Mouse (Mus musculus) intestine, embryonic 16.5 days (tissue): Measurements from ENCODE around the gene Olfr433. TPM values are rescaled to one million over a fixed set of nuclear protein-coding genes. Genes with fewer than 3 reads are reported as not detected.
"Not testable (repeated sequence)": the region's sequence is repeated elsewhere in the genome, so short reads cannot be mapped to it uniquely, and the experiment has no call there.

Experiments used
- ATAC-seq: fragments of 200-750 bp; cut with Nextera tagmentation; 2 replicates; pipeline ENCODE4 v1.8.0; 2017; ENCODE audit warnings: moderate TSS enrichment, moderate library complexity
- H3K27ac ChIP-seq: fragments of 300-500 bp; sonication (generic); 2 replicates; pipeline ENCODE4 v1.5.1; 2014; ENCODE audit warnings: mild to moderate bottlenecking, low read length
- H3K27me3 ChIP-seq: fragments of 300-500 bp; sonication (generic); replicated peaks from 2 replicates; pipeline ENCODE4 v1.6.1; 2014; ENCODE audit warnings: low read length, control low read depth, mixed read lengths; ENCODE audit not compliant: control insufficient read depth, insufficient read depth
- H3K36me3 ChIP-seq: fragments of 300-500 bp; sonication (generic); 2 replicates; pipeline ENCODE4 v1.6.1; 2014; ENCODE audit warnings: low read length, control low read depth; ENCODE audit not compliant: control insufficient read depth, insufficient read depth
- H3K4me1 ChIP-seq: fragments of 300-500 bp; sonication (generic); 2 replicates; pipeline ENCODE4 v1.6.1; 2014; ENCODE audit warnings: low read length, control low read depth, mixed read lengths; ENCODE audit not compliant: control insufficient read depth, insufficient read depth
- H3K4me2 ChIP-seq: fragments of 300-500 bp; sonication (generic); 2 replicates; pipeline ENCODE4 v1.6.1; 2014; ENCODE audit warnings: low read depth, low read length, control low read depth
- H3K4me3 ChIP-seq: fragments of 300-500 bp; sonication (generic); 2 replicates; pipeline ENCODE4 v1.5.1; 2014; ENCODE audit warnings: mild to moderate bottlenecking, low read length
- H3K9ac ChIP-seq: fragments of 300-500 bp; sonication (generic); 2 replicates; pipeline ENCODE4 v1.6.1; 2014; ENCODE audit warnings: low read depth, low read length
- H3K9me3 ChIP-seq: fragments of 300-500 bp; sonication (generic); 2 replicates; pipeline ENCODE4 v1.6.1; 2016; ENCODE audit warnings: low read length, control low read depth; ENCODE audit not compliant: control insufficient read depth
- WGBS: fragments of 180-500 bp; shearing (Covaris S2); extraction: QIAGEN DNeasy Blood & Tissue Kit; methylation state at CpG from one replicate; pipeline ENCODE4 v1.1.7; 2014; 5-methylcytosine and 5-hydroxymethylcytosine counted together
- polyA plus RNA-seq: library from polyadenylated mRNA; unstranded; fragments of >200 nt; fragmentation: Nextera tagmentation; extraction: Ambion mirVana; gene quantifications from 2 replicates; pipeline ENCODE4 v1.2.1, GENCODE M21; 2015

Olfr433 gene
- polyA plus RNA-seq, 1 experiment from 2014 or later, result not detected

DNA sequence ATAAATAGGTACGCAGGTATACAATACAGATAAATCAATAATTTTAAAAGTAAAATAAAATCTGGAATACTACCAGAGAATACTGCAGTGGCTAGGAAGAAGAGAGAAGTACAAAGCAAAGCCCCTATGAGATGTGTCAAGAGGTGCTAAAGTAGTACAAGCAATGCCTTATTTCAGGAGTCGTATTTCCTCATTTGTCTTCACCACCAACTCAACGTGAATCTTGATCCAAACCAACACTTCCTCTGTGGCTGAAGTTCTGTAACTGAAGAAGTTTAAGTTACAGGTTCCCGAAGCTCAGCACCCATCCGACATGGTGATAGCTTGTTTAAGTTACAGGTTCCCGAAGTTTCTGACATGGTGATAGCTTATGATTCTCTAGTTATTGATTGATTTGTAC, 7.7 kb downstream of the Olfr433 start:
- WGBS, result 81% methylated on average over 6 of the region's 6 CpGs
- ATAC-seq, H3K4me1 ChIP-seq: not testable (repeated sequence)

DNA sequence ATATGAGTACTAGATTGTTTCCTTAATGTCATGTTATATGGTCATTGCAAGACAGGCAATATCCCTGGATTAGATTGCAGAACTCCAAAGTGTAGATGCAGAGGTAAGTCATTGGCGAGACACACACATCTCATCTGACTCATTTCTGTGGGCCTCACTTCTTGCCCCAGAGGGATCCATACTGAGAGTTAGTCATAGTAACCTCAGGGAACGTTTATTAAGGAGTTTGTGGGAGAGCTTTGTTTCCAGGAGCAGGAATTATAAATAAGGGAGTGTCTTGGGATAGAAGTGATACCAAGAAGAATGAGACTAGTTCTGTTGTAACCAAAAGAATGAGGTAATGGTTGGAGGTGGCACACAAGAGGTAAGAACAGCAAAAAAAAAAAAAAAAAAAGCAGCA, 8.4 kb downstream of the Olfr433 start, which contains the start of gene Olfr432:
Gene Olfr432 (plus strand): TSS at position 313 of the 400 bp plus-strand sequence.
- Histone ChIP-seq H3K9ac (no peak within 1 kb of the TSS), H3K4me2 (no peak within 1 kb of the TSS), H3K4me1 (no peaks in the 10 kb centered on the region), H3K4me3 (no peak within 1 kb of the TSS), H3K27me3 (no peaks in the 10 kb centered on the region), H3K9me3 (no peaks in the 10 kb centered on the region), H3K27ac (no peak within 1 kb of the TSS), H3K36me3 (no peaks in the 10 kb centered on the region)
- 70% methylated on average over 2 of the region's 2 CpGs for WGBS
- ATAC-seq, result no peak

More for the DNA sequence above, 7.7 kb downstream of the Olfr433 start:
- not testable (repeated sequence) for H3K36me3 ChIP-seq, H3K9me3 ChIP-seq, H3K27me3 ChIP-seq, H3K4me2 ChIP-seq, H3K4me3 ChIP-seq, H3K27ac ChIP-seq, H3K9ac ChIP-seq

DNA sequence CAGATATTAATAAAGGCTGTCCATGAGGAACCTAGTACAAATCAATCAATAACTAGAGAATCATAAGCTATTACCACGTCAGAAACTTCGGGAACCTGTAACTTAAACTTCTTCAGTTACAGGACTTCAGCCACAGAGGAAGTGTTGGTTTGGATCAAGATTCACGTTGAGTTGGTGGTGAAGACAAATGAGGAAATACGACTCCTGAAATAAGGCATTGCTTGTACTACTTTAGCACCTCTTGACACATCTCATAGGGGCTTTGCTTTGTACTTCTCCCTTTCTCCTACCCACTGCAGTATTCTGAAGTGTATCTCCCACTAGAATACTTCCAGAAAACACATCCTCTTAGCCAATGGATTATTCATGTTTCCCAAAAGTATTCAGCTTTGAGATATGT, 8.9 kb downstream of the Olfr433 start:
- 68% methylated on average over 3 of the region's 4 CpGs for WGBS
- not testable (repeated sequence) for H3K4me1 ChIP-seq, H3K9me3 ChIP-seq, ATAC-seq, H3K27me3 ChIP-seq, H3K9ac ChIP-seq, H3K27ac ChIP-seq, H3K4me3 ChIP-seq, H3K36me3 ChIP-seq, H3K4me2 ChIP-seq

GRCm38 (mm10) chr1:174050532-174050931, 10.0 kb downstream of the Olfr433 start:
- no peak for ATAC-seq
- Histone ChIP-seq H3K4me1 (no peaks in the 10 kb centered on the region), H3K27me3 (no peaks in the 10 kb centered on the region), H3K4me2 (no peak overlapping the region), H3K36me3 (no peaks in the 10 kb centered on the region), H3K4me3 (no peak overlapping the region), H3K27ac (no peak overlapping the region), H3K9ac (no peak overlapping the region), H3K9me3 (no peaks in the 10 kb centered on the region)
- 87% methylated on average over 4 of the region's 4 CpGs for WGBS

DNA sequence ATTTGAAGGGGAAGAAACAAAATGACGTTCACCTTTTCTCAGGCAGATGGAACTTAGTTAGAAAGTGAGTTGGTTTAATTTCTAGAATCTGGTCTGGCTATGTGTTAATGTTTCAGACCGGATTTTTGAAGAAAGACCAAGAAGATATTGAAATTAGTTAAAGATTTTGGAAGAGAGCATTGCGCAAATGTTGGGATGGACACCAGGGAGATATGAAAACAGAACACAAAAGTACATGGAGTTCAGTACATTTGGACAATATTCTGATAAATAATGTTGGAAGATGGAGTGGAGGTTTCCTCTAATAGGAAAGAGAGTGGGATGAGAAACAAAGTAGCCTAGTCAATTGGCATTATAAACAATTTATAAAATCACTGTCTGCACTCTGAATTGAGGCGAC, 11.0 kb downstream of the Olfr433 start:
- Histone ChIP-seq H3K9me3 (no peaks in the 10 kb centered on the region), H3K4me3 (no peak overlapping the region), H3K27ac (no peak overlapping the region), H3K4me2 (no peak overlapping the region), H3K36me3 (no peaks in the 10 kb centered on the region), H3K4me1 (no peaks in the 10 kb centered on the region), H3K9ac (no peak overlapping the region), H3K27me3 (no peaks in the 10 kb centered on the region)
- WGBS, result 82% methylated on average over 4 of the region's 4 CpGs
- no peak for ATAC-seq

- H3K27ac ChIP-seq, result no peak overlapping the region
- H3K27me3 ChIP-seq, result no peaks in the 10 kb centered on the region
- WGBS, result 85% methylated on average over 5 of the region's 5 CpGs
- H3K9me3 ChIP-seq, result no peaks in the 10 kb centered on the region
- H3K36me3 ChIP-seq, result no peaks in the 10 kb centered on the region
- no peak overlapping the region for H3K9ac ChIP-seq
- H3K4me1 ChIP-seq, result no peaks in the 10 kb centered on the region
- ATAC-seq, result no peak
- H3K4me3 ChIP-seq, result no peak overlapping the region
- no peak overlapping the region for H3K4me2 ChIP-seq
These were observed 11.5 kb downstream of the Olfr433 start for GRCm38 (mm10) chr1:174051931-174052536.

- no peak overlapping the region for H3K4me3 ChIP-seq
- H3K27ac ChIP-seq, result no peak overlapping the region
- H3K4me1 ChIP-seq, result no peaks in the 10 kb centered on the region
- no peak for ATAC-seq
- no peak overlapping the region for H3K9ac ChIP-seq
- H3K9me3 ChIP-seq, result no peaks in the 10 kb centered on the region
- no peaks in the 10 kb centered on the region for H3K27me3 ChIP-seq
- no peaks in the 10 kb centered on the region for H3K36me3 ChIP-seq
- 69% methylated on average over 3 of the region's 3 CpGs for WGBS
- no peak overlapping the region for H3K4me2 ChIP-seq
These were observed 12.5 kb downstream of the Olfr433 start for GRCm38 (mm10) chr1:174052981-174053380.

DNA sequence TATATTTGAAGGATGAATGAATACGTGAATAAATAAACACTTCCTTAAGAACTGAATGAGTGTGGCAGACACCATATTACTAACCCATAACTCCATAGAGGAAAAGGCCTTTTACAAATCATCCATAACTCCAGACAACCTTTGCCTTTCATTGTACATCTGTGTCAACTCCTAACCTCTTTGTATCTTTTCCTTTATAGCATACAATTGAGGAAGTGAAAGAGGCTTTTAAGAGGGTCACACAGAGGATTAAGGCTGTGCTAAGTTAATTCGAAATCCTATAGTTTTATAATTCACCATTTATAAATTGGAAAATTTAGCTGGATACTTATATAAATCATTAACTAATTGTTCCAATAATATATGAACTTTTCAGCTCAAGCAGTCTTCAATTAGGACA, 14.7 kb downstream of the Olfr433 start:
- no peak for ATAC-seq
- H3K9me3 ChIP-seq, result no peaks in the 10 kb centered on the region
- H3K4me1 ChIP-seq, result no peaks in the 10 kb centered on the region
- H3K4me3 ChIP-seq, result no peak overlapping the region
- WGBS, result 84% methylated on average over 2 of the region's 2 CpGs
- no peaks in the 10 kb centered on the region for H3K36me3 ChIP-seq
- H3K27me3 ChIP-seq, result no peaks in the 10 kb centered on the region
- H3K9ac ChIP-seq, result no peak overlapping the region
- H3K27ac ChIP-seq, result no peak overlapping the region
- H3K4me2 ChIP-seq, result no peak overlapping the region

GRCm38 (mm10) chr1:174066305-174066704, 25.8 kb downstream of the Olfr433 start, which contains the start of gene Olfr430:
TSS of gene Olfr430 (plus strand) at chr1:174066605.
- no peaks in the 10 kb centered on the region for H3K27me3 ChIP-seq
- no peak within 1 kb of the TSS for H3K9ac ChIP-seq
- H3K4me3 ChIP-seq, result no peak within 1 kb of the TSS
- H3K4me1 ChIP-seq, result no peaks in the 10 kb centered on the region
- no peak within 1 kb of the TSS for H3K4me2 ChIP-seq
- no peak within 1 kb of the TSS for H3K27ac ChIP-seq
- H3K36me3 ChIP-seq, result no peaks in the 10 kb centered on the region
- ATAC-seq, result no peak
- H3K9me3 ChIP-seq, result no peaks in the 10 kb centered on the region
- 89% methylated on average over 3 of the region's 3 CpGs for WGBS

- no peak for ATAC-seq
- H3K9ac ChIP-seq, result no peak within 1 kb of the TSS
- no peaks in the 10 kb centered on the region for H3K27me3 ChIP-seq
- no peaks in the 10 kb centered on the region for H3K36me3 ChIP-seq
- H3K9me3 ChIP-seq, result no peaks in the 10 kb centered on the region
- 90% methylated on average over 2 of the region's 2 CpGs for WGBS
- H3K4me3 ChIP-seq, result no peak within 1 kb of the TSS
- no peak within 1 kb of the TSS for H3K27ac ChIP-seq
- no peak within 1 kb of the TSS for H3K4me2 ChIP-seq
- no peaks in the 10 kb centered on the region for H3K4me1 ChIP-seq
These were observed 43.5 kb downstream of the Olfr433 start, which contains the start of gene Olfr429 for GRCm38 (mm10) chr1:174084031-174084430. TSS of gene Olfr429 (plus strand) at chr1:174084331.
